In genomic region chr12:86883280-86884196, GRCm38 (mm10) we compare ENCODE assay signal across 8 mouse cellular contexts. TPM values are rescaled to one million over a fixed set of nuclear protein-coding genes. Genes with fewer than 3 reads are reported as not detected.
DNase-seq lines count a peak whose midpoint lies in the region; ATAC-seq and TF ChIP-seq lines count a peak whose summit lies in the region.

No protein-coding gene starts in this region.

- H3K4me2 ChIP-seq in hindbrain, embryonic 13.5 days, result peak overlapping the region; percentile 94
- peak overlapping the region; percentile 77 for H3K4me2 ChIP-seq in limb, embryonic 15.5 days

- no peaks in the 10 kb centered on the region for H3K36me3 ChIP-seq in liver, adult 2 months (ENCODE audit: control insufficient read depth, insufficient read depth, low read length)
- H3K36me3 ChIP-seq in hindbrain, embryonic 13.5 days, result peaks cover 5% of the 10 kb centered on the region
- H3K36me3 ChIP-seq in limb, embryonic 15.5 days, result 0 out of 2 replicates have a peak, but pooled peaks cover 2% of the 10 kb centered on the region

- peak; percentile 14; the same call in 1 of the 2 replicates for TF ChIP-seq CTCF in liver, adult 2 months (IDR thresholded peaks at IDR 0.05; ENCODE audit: low read depth, low read length)
- TF ChIP-seq CTCF in brain, embryonic 14.5 days (IDR thresholded peaks at IDR 0.05; ENCODE audit: borderline replicate concordance, extremely low read depth, insufficient read depth, insufficient read length), result 0 out of 2 replicates have a peak, but pooled peaks have one; percentile 15

- peak overlapping the region; percentile 72 for H3K4me3 ChIP-seq in liver, adult 2 months (ENCODE audit: insufficient read depth, low read depth, low read length)
- H3K4me3 ChIP-seq in hindbrain, embryonic 13.5 days, result peak overlapping the region; percentile 99
- H3K4me3 ChIP-seq in limb, embryonic 15.5 days, result peak overlapping the region; percentile 65

- H3K79me2 ChIP-seq in liver, adult 2 months (ENCODE audit: control insufficient read depth, insufficient read depth, low read length), result peaks cover 26% of the 10 kb centered on the region

- ATAC-seq in hindbrain, embryonic 13.5 days (ENCODE audit: low FRiP score), result no peak
- ATAC-seq in limb, embryonic 15.5 days (ENCODE audit: insufficient number of reproducible peaks, low FRiP score, low TSS enrichment, low read depth), result no peak

- no peaks in the 10 kb centered on the region for H3K9me3 ChIP-seq in hindbrain, embryonic 13.5 days
- no peaks in the 10 kb centered on the region for H3K9me3 ChIP-seq in limb, embryonic 15.5 days

- DNase-seq in liver, adult 2 months (ENCODE audit: extremely low read depth, low read depth, low spot score), result peak; percentile 33
- no peak for DNase-seq in liver
- peak; percentile 67 for DNase-seq in brain, embryonic 14.5 days (ENCODE audit: low read depth)
- DNase-seq in frontal cortex, postnatal 10 days (ENCODE audit: low spot score in 2 of 2), result peak; percentile 58 to 67
- DNase-seq in natural killer cell, adult 2 months (ENCODE audit: low spot score in 2 of 2), result peak; percentile 48 to 56
- DNase-seq in thymus, postnatal 25 days, result peak; percentile 71

- TF ChIP-seq POLR2A in liver, adult 2 months (IDR thresholded peaks at IDR 0.05; ENCODE audit: extremely low read depth, insufficient read depth, low read length), result no peak
- TF ChIP-seq POLR2A in brain, embryonic 14.5 days (IDR thresholded peaks at IDR 0.05; ENCODE audit: borderline replicate concordance, extremely low read depth, insufficient read depth, insufficient read length, poor library complexity, severe bottlenecking), result no peak

- H3K27me3 ChIP-seq in liver, adult 2 months (ENCODE audit: control insufficient read depth, insufficient read depth, low read length), result no peaks in the 10 kb centered on the region
- H3K27me3 ChIP-seq in hindbrain, embryonic 13.5 days, result no peaks in the 10 kb centered on the region
- no peaks in the 10 kb centered on the region for H3K27me3 ChIP-seq in limb, embryonic 15.5 days

- H3K27ac ChIP-seq in liver, adult 2 months (replicated peaks; ENCODE audit: insufficient read depth, low read depth, low read length), result peak overlapping the region; percentile 96
- H3K27ac ChIP-seq in hindbrain, embryonic 13.5 days, result peak overlapping the region; percentile 100
- peak overlapping the region; percentile 99 for H3K27ac ChIP-seq in limb, embryonic 15.5 days

- peak overlapping the region; percentile 96 for H3K9ac ChIP-seq in liver, adult 2 months (ENCODE audit: low read depth, low read length)
- peak overlapping the region; percentile 100 for H3K9ac ChIP-seq in hindbrain, embryonic 13.5 days
- peak overlapping the region; percentile 78 for H3K9ac ChIP-seq in limb, embryonic 15.5 days

- under 1% methylated on average over 84 of the region's 84 CpGs for WGBS in liver, adult 2 months
- WGBS in hindbrain, embryonic 13.5 days, result under 1% methylated on average over 78 of the region's 84 CpGs
- WGBS in limb, embryonic 15.5 days, result under 1% methylated on average over 78 of the region's 84 CpGs

- H3K4me1 ChIP-seq in liver, adult 2 months (ENCODE audit: control insufficient read depth, insufficient read depth, low read length), result peaks cover 27% of the 10 kb centered on the region
- peaks cover 61% of the 10 kb centered on the region for H3K4me1 ChIP-seq in hindbrain, embryonic 13.5 days (replicated peaks)
- peaks cover 63% of the 10 kb centered on the region for H3K4me1 ChIP-seq in limb, embryonic 15.5 days

RNA-seq across cellular contexts. Expression of gene Irf2bpl, which starts 1.1 kb away (rescaled TPM):
- 6.8 and 9.3 TPM in 2 replicates for total RNA-seq in liver, adult 2 months (2014; rRNA removed)
- 10.5 and 10.8 TPM in 2 replicates for polyA plus RNA-seq in liver, adult 2 months (2012; rRNA removed)
- 77.9 and 97.5 TPM in 2 replicates for polyA plus RNA-seq in brain, embryonic 14.5 days (2012; rRNA removed)
- 66.4 and 70.0 TPM in 2 replicates for polyA plus RNA-seq in hindbrain, embryonic 13.5 days (2015; fragmentation: Nextera tagmentation; extraction: Ambion mirVana)
- 36.0 and 38.5 TPM in 2 replicates for polyA plus RNA-seq in limb, embryonic 15.5 days (2015; fragmentation: Nextera tagmentation; extraction: Ambion mirVana)
